Mouse (Mus musculus): Measurements from ENCODE around the gene Nrd1.

DNA sequence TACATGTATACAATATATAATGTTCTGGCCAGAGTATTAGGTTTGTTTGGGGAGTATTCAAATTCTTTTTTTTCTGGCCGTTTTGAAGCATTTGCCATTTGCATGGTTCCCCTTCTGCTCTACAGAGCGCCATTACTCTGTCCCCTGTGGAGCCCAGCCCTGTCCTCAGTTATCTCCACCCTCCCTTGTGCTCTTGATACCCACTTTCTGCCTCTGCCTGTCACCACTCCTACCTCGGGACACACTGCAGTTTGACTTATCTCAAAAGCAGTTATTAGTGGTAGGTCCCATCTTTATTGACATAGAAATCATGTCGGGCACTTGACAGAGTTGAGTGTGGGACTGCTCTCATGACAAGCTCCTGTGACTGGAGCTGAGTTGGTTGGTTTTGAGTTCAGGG lies 42.3 kb downstream of the Nrd1 start:
- TF ChIP-seq TAL1 (IDR thresholded peaks at IDR 0.05; ENCODE audit: low read length) (no peak), GATA1 (IDR thresholded peaks at IDR 0.05; ENCODE audit: low read length) (no peak)

All from erythroblast, embryonic 14.5 days (primary cell).